Mouse (Mus musculus): ENCODE data around the gene Birc6.

DNA sequence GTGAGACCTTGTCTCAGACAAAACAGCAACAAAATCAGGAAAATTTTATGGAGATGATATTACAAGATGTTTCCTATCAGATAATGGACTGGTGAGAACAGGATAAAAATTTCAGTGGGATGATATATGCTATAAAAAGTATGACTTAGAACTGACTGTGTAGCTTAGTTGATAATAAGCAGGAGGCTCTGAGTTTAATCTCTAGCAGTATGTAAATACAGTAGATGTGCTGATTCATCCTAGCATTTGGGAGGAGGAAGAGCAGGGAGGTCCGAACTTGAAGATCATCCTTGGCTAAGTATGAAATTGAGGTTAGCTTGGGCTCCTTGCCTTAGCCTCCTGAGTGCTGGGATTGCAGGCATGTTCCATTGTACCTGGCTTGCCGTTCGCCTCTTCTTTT, 36.5 kb upstream of the Birc6 start:
- no peak for TF ChIP-seq CTCF (IDR thresholded peaks at IDR 0.05; ENCODE audit: extremely low read depth, insufficient read length, insufficient replicate concordance, low read depth, low read length)
- no peak for TF ChIP-seq POLR2A (IDR thresholded peaks at IDR 0.05; ENCODE audit: low read depth, low read length)
